Mouse (Mus musculus) G1E-ER4 (cell line): ENCODE results near the gene Vmn2r83. TPM values are rescaled to one million over a fixed set of nuclear protein-coding genes. Genes with fewer than 3 reads are reported as not detected.

Experiments used
- GATA1 ChIP-seq: IDR thresholded peaks from one replicate; pipeline ENCODE4 v1.8.0; 2012; ENCODE audit warnings: low read length, inconsistent platforms
- polyA plus RNA-seq: library from polyadenylated mRNA; stranded (reverse); fragments of >175 nt; gene quantifications from 2 replicates; pipeline ENCODE4 v1.2.3, GENCODE M21; 2012

The Vmn2r83 gene
- not detected in 2 replicates for polyA plus RNA-seq

DNA sequence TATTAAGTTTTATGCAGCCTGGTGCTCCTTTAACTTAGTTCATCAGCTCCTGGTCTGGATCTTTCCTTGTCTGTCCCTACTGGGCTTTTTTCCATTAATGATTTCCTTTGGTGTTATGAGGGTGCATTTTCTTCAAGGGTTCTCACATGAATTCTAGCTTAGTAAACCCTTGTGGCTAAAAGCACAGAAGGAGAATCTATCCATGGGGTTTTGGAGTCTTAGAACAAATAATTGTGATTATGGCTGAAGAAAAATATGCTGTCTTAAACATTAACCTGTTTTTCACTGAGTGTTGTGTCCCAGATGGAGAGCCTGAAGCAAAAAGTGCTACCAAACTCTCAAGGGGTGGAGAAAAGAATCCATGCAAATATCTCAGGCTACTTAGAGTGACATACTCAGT, at the start of gene Vmn2r83:
Vmn2r83 (plus strand) TSS at position 301 of the 400 bp plus-strand sequence.
- TF ChIP-seq GATA1 = no peak

DNA sequence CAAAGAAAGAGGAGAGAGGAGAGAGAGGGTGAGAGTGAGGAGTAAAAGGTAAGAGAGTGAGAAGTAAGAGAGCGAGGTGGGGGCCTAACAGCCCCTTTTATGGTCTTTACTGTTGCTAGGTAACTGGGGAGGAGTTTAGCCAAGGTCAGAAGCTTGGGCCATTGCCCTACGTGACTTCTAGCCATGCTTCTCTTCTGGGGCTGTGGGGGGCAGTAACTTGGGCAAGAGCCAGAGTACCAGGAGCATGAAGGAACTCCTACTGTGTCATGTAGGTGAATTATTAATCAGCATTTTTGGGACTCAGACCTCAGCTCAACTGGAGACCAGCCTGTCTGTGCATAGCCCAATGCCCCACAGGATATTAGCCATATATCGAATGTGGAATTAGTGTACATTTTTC, 27.4 kb downstream of the Vmn2r83 start:
- no peak for TF ChIP-seq GATA1

DNA sequence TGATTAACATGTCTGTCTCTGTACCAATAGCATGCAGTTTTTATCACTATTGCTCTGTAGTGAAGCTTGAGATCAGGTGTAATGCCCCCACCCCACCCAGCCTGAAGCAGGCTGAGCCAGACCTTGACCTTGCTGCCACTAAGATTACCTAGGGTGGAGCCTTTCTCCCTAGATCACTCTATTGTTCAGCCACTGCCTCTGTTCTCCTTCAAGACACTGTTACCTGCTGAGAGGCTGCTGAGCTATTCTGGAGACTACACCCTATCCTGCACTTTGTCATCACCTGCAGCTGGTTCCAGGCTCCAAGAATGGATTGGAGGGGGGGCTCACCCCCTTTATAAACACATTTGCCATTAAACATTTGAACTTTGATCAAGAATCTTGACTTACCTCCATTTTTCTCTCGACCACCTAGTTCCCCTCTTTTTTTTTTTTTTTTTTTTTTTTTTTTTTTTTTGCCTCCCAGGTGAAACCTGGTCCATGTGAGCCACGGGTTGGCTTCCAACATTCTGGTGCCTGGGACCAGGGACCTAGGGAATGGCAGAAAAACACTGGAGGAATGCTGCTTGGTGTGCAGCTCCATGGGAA, 28.3 kb downstream of the Vmn2r83 start:
- TF ChIP-seq GATA1 = no peak

DNA sequence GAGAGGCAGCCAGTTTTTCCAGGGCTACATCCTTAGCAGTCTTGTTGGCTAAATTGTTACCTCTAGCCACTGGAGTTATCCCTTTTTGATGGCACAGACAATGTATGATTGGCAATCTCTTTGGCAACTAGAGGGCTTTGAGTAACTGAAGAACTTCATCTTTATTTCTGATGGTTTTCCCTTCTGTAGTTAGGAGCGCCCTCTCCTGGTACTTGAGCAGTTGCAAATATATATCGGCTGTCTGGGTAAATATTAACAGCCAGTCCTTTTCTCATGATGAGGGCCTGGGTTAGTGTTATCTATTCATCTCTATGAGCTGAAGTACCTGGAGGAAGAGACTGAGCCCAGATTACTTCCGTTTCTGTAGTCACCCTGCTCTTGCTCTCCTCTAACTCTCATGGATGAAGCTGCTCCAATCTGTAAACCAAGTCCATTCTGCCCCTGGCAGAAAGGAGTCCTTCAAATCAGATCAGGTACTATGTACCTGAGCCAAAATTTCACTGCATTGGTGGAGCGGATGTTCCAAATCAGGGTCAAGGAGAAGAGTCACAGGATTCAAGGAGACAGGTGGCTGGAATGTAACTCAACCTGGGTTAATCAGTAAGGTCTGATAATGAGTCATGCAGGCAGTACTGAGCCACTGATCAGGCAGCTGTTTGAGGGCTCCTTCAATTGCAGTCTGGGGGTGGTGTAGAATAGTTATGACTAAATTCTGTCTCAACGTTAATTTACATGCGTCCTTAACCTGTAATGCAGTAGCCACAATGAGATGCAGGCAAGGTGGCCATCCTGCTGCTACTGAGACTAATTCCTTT, 34.5 kb downstream of the Vmn2r83 start:
- no peak for TF ChIP-seq GATA1

DNA sequence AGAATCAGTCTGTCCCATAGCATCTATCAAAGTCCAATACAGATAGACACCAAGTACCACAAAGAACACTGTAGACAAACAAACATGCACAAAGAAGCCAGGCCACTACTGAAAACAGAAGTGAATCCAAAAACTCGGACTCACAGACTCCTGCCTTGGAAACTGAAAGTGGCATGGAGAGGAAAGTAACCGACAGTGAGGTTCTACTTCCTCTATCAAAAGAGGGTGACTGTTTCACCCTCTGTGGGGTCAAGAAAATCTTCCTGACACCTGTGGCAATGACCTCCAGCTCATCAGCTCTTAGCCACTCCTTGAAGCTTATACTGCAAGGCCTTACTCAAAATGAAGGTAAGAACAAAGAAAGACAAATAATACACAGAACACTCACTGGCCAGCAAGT, 38.2 kb downstream of the Vmn2r83 start:
- TF ChIP-seq GATA1 = no peak

DNA sequence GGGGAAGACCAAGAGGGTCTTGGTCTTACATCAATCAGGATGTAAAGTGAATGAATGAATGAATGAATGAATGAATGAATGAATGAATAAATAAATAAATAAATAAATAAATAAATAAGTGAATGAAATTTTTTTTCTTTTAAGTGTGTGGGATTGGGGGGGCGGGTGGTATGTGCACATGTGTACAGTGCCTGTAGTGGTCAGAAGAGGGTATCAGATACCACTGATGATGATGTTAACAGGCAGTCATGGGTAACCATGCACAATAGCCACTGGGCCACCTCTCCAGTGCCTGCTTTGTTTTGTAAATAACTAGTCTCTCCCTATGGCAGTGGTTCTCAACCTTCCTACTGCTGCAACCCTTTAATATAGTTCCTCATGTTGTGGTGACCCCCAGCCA, 55.9 kb downstream of the Vmn2r83 start:
- TF ChIP-seq GATA1 = no peak

DNA sequence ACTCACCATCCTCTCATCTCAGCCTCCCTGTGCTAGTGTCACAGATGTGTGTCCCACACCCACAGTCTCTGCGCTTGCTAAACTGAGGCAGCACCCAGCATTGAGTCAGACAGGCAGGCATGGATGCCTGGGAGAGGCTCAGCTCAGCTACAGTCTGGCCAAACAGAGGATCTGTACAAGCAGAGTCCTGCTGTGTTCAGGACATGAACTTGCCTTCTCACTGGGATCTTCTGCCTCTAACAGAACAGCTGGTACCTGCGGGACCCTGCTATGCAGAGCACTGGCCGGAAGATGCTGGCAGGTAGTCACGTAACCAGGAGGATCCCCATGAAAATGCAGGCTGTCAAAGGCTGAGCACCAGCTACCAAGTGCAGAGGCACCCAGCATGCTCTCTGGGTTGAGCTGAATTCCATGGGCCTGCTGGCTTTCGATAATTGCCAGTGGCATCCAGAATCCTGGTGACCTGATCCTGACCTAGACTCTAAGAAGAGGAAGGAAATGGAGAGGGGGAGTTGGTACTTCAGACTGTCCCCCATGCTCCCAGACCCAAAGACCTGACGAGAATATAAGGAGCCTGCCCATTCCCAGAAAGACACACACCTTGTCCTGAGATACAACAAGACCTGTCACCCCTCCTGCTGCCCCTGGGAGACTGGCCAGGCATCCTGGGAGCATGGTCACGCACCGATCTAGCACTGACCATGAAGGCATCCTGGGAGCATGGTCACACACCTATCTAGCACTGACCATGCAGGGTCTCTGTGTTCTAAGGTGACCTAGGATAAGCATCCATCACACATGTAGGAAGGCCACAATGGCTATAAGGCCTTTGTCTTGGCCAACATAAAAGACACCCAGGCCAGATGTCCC, 57.2 kb downstream of the Vmn2r83 start:
- TF ChIP-seq GATA1 = no peak

DNA sequence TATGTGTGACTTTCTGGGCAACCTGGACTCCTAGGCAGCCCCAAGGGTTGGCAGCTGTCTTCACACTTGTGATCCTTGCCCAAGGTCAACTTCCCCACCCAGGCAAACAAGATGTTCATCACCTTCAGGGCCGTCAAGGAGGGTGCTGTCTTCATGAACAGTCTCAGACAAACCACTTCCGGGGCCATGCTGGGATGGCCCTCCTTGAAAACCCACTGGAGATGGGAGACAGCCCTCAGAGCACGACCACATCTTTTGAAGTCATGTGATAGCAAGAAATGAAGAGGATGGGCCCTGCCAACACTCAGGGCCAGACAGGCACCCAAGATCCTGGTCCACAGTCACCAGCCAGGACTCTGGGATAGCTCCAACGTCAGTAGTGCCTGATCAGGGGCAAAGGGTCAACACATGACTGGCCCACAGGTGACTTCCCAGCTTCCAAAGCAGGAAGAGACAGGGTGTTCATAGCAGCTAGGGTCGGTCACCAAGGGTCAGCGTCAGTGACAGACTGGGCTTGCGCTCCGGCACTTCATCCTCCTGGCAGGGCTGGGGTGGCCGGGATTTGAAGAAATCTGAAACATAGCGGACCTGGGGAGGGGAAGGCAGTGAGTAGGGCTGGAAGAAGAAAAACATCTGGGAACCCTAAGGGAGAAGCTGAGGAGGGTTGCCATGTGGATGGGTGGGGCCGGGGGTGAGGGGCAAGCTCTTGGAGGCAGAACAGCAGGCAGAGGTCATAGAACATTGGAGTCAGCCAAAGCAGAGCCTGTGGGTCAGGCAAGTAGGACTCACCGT, 58.3 kb downstream of the Vmn2r83 start:
- TF ChIP-seq GATA1 = no peak

DNA sequence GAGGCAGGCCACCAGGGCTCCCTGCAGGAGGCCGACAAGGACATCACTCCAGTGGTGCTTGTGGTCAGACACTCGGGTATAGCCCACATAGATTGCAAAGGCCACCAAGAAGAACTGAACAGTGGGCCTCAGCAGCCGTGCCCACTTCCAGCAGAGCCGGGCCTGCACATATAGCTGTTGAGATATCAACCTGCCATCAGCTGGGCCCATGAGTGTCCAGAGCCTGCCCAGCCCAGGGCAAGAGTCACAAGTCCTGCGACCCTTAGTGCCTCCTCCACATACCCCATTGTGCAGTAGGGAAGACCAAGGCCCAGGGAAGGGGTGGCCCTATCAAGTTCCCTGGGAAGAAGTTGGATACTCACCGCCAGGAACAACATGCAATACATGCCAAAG, 58.9 kb downstream of the Vmn2r83 start:
- TF ChIP-seq GATA1 = no peak

DNA sequence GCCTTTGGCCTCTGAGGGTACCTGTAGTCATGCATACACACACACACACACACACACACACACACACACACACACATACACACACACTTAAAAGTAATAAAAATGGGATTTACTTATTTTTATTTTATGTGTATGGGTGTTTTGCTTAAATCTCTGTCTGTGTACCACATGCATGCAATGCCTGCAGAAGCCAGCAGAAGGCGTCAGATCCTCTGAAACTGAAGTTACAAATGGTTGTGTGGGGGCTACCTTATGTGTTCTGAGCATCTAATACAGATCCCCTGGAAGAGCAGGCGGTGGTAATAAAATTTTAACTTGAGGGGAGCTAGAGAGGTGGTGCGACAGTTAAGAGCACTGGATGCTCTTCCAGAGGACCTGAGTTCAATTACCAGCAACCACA, 59.5 kb downstream of the Vmn2r83 start:
- TF ChIP-seq GATA1 = no peak

DNA sequence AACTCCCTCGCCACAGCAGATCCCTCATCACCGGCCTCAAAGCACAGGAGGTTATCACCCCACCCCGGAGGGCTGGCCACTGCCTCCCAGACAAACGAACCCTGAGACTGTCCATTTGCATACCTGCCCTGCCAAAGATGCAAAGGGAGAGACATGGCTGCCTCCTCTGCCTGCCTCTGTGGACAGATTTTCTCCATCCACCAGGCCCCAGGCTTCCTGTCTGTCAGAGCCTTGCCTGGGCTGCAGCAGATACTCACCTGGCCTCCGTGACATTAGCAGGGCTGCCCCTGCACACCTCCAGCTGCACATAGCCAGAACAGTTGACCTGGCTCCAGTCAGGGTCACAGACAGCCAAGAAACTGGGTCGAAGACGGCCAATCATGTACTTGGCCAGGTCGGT, 61.7 kb downstream of the Vmn2r83 start:
- TF ChIP-seq GATA1 = no peak

DNA sequence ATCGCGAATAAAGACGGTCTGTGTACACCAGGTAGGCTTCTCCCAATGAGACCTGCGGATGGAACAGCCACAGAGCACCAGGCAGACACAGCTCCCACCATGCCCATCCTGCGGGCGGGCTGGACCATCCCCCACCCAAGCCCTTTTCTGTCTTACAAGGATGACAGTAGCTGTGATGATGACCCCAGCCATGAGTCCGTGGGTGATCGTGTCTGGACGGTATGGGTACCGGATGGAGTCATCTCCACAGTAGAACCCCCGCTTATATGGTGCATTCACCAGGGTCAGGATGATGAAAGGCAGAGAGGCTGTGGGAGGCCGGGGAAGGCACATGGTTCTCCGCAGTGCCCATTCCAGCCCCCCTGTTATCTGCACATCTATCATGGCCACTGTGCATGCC, 62.2 kb downstream of the Vmn2r83 start:
- no peak for TF ChIP-seq GATA1

DNA sequence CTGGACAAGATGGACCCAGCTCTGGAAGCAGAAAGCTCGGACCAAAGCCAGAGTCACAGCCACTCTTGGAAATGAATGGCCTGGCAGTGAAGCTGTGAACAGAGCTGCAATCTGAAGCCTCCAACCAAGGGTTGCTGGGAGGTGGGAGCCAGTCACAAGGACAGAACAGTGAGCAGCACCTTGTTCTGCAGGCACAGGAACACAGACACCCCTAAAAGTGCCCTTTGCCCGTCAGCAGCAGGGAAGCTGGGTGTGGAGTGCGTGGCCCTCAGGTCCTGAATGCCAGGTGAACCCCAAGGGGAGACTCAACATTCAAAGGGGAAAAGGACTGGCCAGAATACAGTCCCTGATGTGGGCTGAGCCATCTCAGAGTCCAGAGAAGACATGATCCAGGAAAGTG, 63.1 kb downstream of the Vmn2r83 start:
- TF ChIP-seq GATA1 = no peak

DNA sequence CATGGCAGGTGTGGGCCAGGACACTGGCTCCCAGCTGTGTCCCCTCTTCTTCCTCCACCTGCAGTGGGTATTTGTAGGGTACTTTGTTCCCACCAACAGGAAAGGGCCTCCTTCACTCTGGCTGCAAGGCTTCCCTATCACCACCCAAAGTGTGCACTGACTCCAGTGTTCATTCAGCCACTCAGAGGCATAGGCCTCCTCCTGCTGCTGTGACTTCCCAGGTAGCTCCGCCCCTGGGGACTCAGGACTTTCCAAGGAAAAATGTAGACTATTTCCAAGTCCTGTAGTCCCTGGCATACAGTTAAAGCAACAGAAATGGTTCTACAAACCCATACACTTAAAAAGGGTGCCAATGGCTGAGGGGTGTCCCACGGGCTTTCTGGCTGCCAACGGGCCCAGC, 64.1 kb downstream of the Vmn2r83 start:
- TF ChIP-seq GATA1 = no peak

DNA sequence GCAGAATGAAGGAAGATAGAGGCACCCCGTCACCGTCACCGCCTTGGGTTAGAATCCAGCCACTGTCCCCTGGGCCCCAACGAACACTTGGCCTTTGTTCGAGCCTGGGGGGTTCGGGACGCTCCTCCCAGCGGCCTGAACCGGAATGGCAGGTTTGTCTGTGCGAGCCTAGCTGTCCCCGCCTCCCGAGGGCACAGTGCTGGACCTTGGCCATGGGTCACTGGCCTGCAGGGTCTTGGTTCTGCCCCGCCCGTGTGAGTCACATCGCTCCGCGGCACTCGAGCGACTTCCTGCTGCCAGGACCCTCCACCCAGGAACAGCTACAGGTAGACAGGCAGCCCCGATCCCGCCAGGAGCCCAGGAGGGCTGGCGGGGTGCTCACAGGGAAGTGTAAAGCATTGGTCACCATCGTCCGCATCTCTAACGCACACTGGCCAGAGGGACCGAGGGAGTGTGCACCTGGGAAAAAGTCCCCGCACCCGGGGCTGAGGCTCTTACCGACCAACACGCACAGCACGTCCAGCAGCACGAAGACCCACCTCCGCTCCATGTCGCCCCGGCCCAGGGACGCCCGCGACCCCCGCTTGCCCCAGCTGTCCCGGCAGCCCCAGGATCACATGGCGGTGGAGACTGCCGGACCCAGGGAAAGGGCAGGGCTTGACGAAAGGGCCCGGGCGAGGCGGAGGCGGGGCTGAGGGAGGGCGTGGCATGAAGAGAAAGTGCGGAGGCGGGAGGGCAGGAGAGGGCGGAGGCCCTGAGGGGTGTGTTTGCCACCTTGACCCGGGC, 64.8 kb downstream of the Vmn2r83 start, which contains the start of gene Plpp2:
Plpp2 (minus strand) TSS at position 671 of the 786 bp plus-strand sequence.
- no peak for TF ChIP-seq GATA1
